Mouse (Mus musculus): Measurements from ENCODE around the gene Erf. TPM values are rescaled to one million over a fixed set of nuclear protein-coding genes. Genes with fewer than 3 reads are reported as not detected.

Gene Erf
- polyA plus RNA-seq, 1 experiment = not detected

DNA sequence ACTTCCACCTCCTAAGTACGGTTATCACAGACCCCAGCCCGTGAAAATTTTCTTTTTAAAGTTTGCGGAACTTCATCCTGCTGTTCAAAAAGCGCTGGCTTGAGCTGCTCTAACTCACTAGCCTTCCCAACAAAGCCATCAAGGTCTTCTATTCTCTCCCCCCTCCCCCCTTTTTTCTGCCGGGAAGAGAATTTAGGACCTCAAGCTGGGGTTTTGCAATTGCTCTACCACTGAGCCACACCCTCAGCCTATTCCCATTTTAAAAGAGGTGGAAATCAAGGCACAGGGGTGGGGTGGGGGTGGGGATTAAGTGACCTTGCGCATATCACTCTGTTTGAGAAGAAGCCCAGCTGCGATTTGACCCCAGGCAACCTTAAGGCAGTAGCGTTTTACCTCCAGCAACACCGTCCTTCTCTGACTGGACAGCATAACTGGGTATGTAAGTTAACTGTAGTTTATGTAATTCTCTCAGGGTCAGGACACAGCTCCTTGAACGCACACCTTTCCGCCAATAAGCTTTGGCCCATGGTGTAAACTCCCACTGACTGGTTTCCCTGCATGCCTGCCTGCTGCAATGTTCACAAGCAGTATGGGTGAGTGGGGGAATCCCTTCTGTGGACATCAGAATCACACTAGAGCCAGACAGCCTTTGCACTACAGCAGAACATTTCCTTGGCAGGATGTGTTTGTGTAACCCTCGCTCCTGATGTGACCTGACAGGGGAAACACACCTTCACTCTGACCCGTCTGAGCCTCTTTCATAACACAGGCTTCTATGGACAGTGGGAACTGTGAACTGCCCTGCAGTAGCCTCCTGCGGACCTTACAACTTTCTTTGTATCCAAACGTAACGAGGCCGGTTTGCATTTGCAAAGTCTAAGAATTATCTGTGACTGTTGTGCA, 13.7 kb upstream of the Erf start:
- TF ChIP-seq CTCF (IDR thresholded peaks at IDR 0.05; ENCODE audit: insufficient read depth, low read depth, low read length) = no peak
- no peak for TF ChIP-seq POLR2A (IDR thresholded peaks at IDR 0.05; ENCODE audit: insufficient read depth, low read depth, low read length)
- peaks cover 7% of the 10 kb centered on the region for H3K4me1 ChIP-seq (ENCODE audit: control insufficient read depth, insufficient read depth, low read length)
- H3K4me3 ChIP-seq (ENCODE audit: insufficient read depth, low read depth, low read length) = no peak overlapping the region
- H3K27ac ChIP-seq (ENCODE audit: insufficient read depth, low read depth, low read length) = no peak overlapping the region
- 58% methylated on average over 17 of the region's 17 CpGs for WGBS

DNA sequence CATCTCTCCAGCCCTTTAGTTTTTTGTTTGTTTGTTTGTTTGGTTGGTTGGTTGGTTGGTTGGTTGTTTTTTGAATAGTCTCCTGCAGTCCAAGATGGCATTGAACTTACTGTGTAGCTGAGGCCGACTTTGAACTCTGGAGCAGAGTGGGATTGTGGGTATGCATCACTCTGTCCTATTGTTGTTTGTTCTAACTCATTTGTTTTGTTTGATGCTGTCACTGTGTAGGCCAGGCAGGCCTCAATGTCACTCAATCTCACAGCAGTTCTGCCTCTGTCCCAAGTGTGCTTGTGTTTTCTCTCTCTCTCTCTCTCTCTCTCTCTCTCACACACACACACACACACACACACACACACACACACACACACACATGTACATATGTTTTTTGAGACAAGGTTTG, 11.3 kb upstream of the Erf start:
- 72% methylated on average over 1 of the region's 1 CpGs for WGBS
- TF ChIP-seq CTCF (IDR thresholded peaks at IDR 0.05; ENCODE audit: insufficient read depth, low read depth, low read length) (no peak), POLR2A (IDR thresholded peaks at IDR 0.05; ENCODE audit: insufficient read depth, low read depth, low read length) (no peak)

DNA sequence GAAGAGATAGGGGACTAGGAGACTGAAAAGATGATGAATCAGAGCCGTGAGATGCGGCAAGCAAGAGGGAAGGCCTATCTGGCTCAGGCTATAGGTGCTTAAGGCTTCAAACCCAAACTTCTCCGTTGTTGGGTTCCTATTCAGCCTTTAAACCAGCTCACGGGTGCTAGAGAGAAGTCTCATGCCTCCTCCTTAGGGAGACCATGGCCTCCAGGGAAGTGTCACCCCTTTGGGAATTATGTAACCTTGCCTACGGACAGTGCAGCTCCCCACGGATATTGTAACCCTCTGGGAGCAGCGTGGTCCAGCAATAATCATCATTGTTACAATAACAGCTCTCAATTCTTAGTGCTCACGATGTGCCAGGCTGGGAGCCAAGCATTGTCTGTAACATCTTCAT, 1.3 kb upstream of the Erf start:
- TF ChIP-seq POLR2A (IDR thresholded peaks at IDR 0.05; ENCODE audit: insufficient read depth, low read depth, low read length) = no peak
- no peak for TF ChIP-seq CTCF (IDR thresholded peaks at IDR 0.05; ENCODE audit: insufficient read depth, low read depth, low read length)
- Histone ChIP-seq H3K4me1 (ENCODE audit: control insufficient read depth, insufficient read depth, low read length) (peaks cover 23% of the 10 kb centered on the region), H3K4me3 (ENCODE audit: insufficient read depth, low read depth, low read length) (peak overlapping the region; percentile 46), H3K27ac (ENCODE audit: insufficient read depth, low read depth, low read length) (peak overlapping the region; percentile 98)
- WGBS = 5% methylated on average over 8 of the region's 8 CpGs

More for the DNA sequence above, 11.3 kb upstream of the Erf start:
- no peak overlapping the region for H3K4me3 ChIP-seq (ENCODE audit: insufficient read depth, low read depth, low read length)
- H3K27ac ChIP-seq (ENCODE audit: insufficient read depth, low read depth, low read length) = no peak overlapping the region
- H3K4me1 ChIP-seq (ENCODE audit: control insufficient read depth, insufficient read depth, low read length) = peaks cover under 1% of the 10 kb centered on the region

DNA sequence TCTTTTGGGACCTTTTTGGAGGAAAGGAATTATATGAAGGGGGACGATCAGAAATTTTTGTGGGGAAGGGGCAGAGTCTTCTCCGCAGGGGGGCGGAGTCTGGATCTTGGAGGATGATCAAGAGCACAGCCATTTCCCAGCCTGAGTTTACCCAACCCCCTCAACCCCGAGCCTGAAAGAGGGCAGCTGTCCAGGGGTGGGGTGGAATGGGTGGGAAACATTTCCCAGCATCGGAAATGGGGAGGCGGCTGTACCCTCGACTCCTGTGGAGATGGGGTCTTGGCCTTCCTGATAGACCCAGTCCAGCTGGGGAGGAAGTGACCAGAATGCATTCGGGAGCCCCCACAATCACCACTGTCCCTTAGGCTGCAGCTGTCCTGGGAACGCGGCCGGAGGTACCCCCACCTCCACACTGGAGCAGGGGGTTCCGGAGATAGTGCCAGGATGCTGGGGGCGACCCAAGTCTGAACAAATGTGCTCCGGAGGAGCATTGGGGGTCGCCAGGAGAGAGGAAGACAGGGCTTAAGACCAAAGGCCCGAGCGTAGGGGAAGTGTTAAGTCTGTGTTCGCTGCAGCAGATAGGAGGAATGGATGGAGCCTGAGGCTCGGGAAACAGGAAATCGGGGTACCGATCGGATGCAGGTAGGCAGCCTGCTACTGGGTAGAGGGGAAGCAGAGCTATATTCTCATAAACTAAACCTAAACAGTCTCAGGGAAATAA, 670 bp upstream of the Erf start:
- Histone ChIP-seq H3K4me3 (ENCODE audit: insufficient read depth, low read depth, low read length) (peak overlapping the region; percentile 46), H3K27ac (ENCODE audit: insufficient read depth, low read depth, low read length) (peak overlapping the region; percentile 98), H3K4me1 (ENCODE audit: control insufficient read depth, insufficient read depth, low read length) (peaks cover 29% of the 10 kb centered on the region)
- TF ChIP-seq POLR2A (IDR thresholded peaks at IDR 0.05; ENCODE audit: insufficient read depth, low read depth, low read length) (no peak), CTCF (IDR thresholded peaks at IDR 0.05; ENCODE audit: insufficient read depth, low read depth, low read length) (no peak)
- WGBS = under 1% methylated on average over 22 of the region's 22 CpGs

DNA sequence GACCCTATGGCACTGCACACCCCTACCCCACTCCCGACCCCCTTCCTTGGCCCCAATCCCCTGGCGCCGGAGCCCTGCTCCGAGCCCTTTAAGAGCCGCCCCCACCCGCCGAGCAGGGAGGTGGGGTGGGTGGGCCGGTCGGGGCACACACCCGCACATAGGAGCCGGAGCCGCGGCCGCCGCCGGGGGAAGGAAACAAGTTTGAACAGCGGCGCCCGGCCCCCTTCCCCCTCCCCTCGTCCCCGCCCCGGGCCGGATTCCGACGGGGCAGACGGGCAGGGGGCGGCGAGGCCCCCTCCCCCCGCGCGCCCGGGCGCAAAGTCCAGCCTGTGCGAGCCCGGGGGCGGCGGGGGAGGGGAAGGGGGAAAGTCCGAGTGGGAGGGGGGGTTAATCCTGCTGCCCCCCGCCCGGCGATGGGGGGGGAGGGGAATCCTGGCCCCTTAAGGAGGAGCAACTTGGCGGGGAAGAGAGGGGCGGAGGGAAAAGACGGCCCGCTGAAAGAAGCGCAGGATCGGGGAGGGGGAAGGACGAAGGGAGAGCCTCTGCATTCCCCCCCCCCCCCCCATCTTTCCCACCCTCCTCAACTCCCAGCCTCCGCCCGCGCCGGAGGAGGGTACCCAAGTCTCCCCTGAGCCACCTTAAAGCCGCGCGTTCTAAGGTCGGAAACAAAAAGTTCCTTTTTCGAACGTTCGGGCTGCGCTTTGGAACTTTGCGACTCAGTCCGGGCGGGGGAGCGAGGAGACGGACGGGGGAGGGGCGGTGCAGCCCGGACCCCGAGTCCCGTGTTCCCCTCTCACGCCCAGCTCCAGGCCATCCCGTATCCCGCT, 1.0 kb downstream of the Erf start:
- Histone ChIP-seq H3K4me1 (ENCODE audit: control insufficient read depth, insufficient read depth, low read length) (peaks cover 46% of the 10 kb centered on the region), H3K27ac (ENCODE audit: insufficient read depth, low read depth, low read length) (peak overlapping the region; percentile 98), H3K4me3 (ENCODE audit: insufficient read depth, low read depth, low read length) (peak overlapping the region; percentile 87)
- TF ChIP-seq CTCF (IDR thresholded peaks at IDR 0.05; ENCODE audit: insufficient read depth, low read depth, low read length) = no peak
- no peak for TF ChIP-seq POLR2A (IDR thresholded peaks at IDR 0.05; ENCODE audit: insufficient read depth, low read depth, low read length)
- under 1% methylated on average over 60 of the region's 73 CpGs for WGBS

DNA sequence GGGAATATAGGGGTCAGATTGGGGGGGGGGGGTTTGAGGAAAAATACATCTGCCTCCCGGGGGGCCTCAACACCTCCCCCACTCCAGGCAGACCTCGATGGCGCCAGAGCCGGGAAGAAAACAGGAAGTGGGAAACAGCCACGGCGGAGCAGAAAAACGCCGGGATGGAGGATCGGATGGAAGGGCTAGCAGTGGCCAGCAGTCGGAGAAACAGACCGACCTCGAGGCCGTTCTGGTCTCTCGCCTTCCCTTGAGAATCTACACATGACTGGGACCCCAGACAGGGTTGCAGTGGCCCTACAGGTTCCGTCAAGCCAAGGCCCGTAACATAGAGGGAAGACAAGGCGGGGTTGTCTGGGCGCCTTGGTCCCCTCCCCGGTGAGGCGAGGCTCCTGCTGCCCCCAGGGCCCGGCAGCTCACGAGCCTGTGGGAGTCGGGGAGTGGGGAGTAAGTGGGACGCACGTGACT, 1.7 kb downstream of the Erf start:
- Histone ChIP-seq H3K4me3 (ENCODE audit: insufficient read depth, low read depth, low read length) (peak overlapping the region; percentile 87), H3K27ac (ENCODE audit: insufficient read depth, low read depth, low read length) (peak overlapping the region; percentile 98), H3K4me1 (ENCODE audit: control insufficient read depth, insufficient read depth, low read length) (peaks cover 51% of the 10 kb centered on the region)
- WGBS = under 1% methylated on average over 25 of the region's 25 CpGs
- TF ChIP-seq CTCF (IDR thresholded peaks at IDR 0.05; ENCODE audit: insufficient read depth, low read depth, low read length) = no peak
- no peak for TF ChIP-seq POLR2A (IDR thresholded peaks at IDR 0.05; ENCODE audit: insufficient read depth, low read depth, low read length)

DNA sequence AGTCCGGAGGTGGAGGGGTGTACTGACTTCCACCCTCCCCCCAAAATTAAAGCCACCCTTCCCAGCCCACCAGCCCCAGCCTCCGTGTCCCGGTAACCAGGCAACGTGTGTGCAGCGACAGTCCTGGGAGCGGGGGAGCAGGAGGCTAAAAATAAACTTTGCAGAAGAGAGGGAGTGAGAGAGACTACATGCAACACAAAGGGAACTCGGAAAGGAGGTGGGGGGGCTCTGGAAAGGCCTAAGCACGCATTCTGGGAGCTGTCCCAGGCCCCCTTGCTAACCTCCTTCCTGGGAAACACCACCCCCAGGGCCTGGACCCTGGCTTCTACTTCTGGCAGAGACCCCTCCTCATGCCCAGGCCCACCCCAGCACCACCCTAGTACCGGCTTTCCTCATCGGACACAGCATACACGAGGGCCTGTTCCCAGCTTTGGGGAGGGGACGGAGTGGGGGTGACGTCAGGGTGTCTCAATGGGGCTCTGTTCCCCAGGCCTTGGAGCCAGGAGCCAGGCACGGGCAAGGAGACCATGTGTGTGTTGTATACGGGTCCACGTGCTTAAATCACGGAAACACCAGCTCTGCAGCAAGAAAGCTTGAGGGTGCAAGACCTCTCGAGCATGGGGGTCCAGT, 2.4 kb downstream of the Erf start:
- H3K4me3 ChIP-seq (ENCODE audit: insufficient read depth, low read depth, low read length) = peak overlapping the region; percentile 87
- WGBS = 3% methylated on average over 18 of the region's 18 CpGs
- H3K4me1 ChIP-seq (ENCODE audit: control insufficient read depth, insufficient read depth, low read length) = peaks cover 51% of the 10 kb centered on the region
- H3K27ac ChIP-seq (ENCODE audit: insufficient read depth, low read depth, low read length) = peak overlapping the region; percentile 98
- no peak for TF ChIP-seq CTCF (IDR thresholded peaks at IDR 0.05; ENCODE audit: insufficient read depth, low read depth, low read length)
- TF ChIP-seq POLR2A (IDR thresholded peaks at IDR 0.05; ENCODE audit: insufficient read depth, low read depth, low read length) = no peak

DNA sequence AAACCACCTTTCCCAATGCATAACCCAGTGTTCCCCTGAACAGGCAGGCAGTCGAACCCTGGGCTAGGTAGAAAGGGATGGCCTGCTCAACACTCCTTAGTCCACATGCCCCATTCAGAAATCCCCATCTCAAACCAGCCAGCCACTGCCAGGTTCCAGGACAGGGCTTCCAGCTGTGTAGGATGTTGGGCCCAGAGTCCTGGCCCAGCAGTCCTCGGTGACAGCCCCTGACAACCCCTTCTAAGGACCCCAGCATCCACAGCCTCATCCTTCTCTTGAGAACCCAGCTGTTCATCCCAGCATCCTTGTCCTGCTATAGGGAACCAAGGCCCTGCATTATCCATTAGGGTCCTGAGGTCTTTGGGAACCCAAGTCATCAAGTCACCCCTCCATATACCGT, 3.1 kb downstream of the Erf start:
- H3K4me1 ChIP-seq (ENCODE audit: control insufficient read depth, insufficient read depth, low read length) = peaks cover 54% of the 10 kb centered on the region
- 1% methylated on average over 3 of the region's 3 CpGs for WGBS
- TF ChIP-seq POLR2A (IDR thresholded peaks at IDR 0.05; ENCODE audit: insufficient read depth, low read depth, low read length) = no peak
- TF ChIP-seq CTCF (IDR thresholded peaks at IDR 0.05; ENCODE audit: insufficient read depth, low read depth, low read length) = no peak
- peak overlapping the region; percentile 98 for H3K27ac ChIP-seq (ENCODE audit: insufficient read depth, low read depth, low read length)
- H3K4me3 ChIP-seq (ENCODE audit: insufficient read depth, low read depth, low read length) = peak overlapping the region; percentile 87

Measured in olfactory bulb, adult 2 months (tissue).